Mouse (Mus musculus) MEL (cell line): Measurements from ENCODE around the gene Trpv3. TPM values are rescaled to one million over a fixed set of nuclear protein-coding genes. Genes with fewer than 3 reads are reported as not detected.

Experiments
- DNase-seq: peaks from one replicate; pipeline ENCODE4 v3.0.0; 2011; ENCODE audit warnings: low read depth, low spot score
- H3K27ac ChIP-seq: 2 replicates; pipeline ENCODE4 v1.5.1; 2012; ENCODE audit warnings: low read depth, mild to moderate bottlenecking, control low read depth, low read length, moderate library complexity; ENCODE audit not compliant: control insufficient read depth
- H3K27me3 ChIP-seq, 2 experiments: fragments of 150-350 bp in 1 of 2; sonication (generic) in 1 of 2; 2 replicates each; pipeline ENCODE4 v1.6.1; 2012; ENCODE audit warnings: low read length in 2 of 2, mild to moderate bottlenecking in 2 of 2, improper control_type of control experiment in 1 of 2, moderate library complexity in 1 of 2; ENCODE audit not compliant: insufficient read depth in 2 of 2, control insufficient read depth in 1 of 2
- H3K36me3 ChIP-seq, 2 experiments: 2 replicates each; pipeline ENCODE4 v1.6.1; 2012 to 2014; ENCODE audit warnings: low read length in 2 of 2, improper control_type of control experiment in 1 of 2, inconsistent platforms in 1 of 2, mild to moderate bottlenecking in 1 of 2; ENCODE audit not compliant: insufficient read depth in 2 of 2, control insufficient read depth in 1 of 2
- H3K4me1 ChIP-seq, 2 experiments: fragments of 150-350 bp in 1 of 2; sonication (generic) in 1 of 2; 2 replicates each; pipeline ENCODE4 v1.6.1; 2012; ENCODE audit warnings: low read length in 2 of 2, improper control_type of control experiment in 1 of 2, mild to moderate bottlenecking in 1 of 2; ENCODE audit not compliant: insufficient read depth in 2 of 2, control insufficient read depth in 1 of 2
- H3K4me3 ChIP-seq, 2 experiments: fragments of 150-350 bp in 1 of 2; sonication (generic) in 1 of 2; 2 replicates each; pipeline ENCODE4 v1.5.1; 2012; ENCODE audit warnings: low read depth in 2 of 2, low read length in 2 of 2, mild to moderate bottlenecking in 2 of 2, moderate library complexity in 2 of 2, control low read depth in 1 of 2, improper control_type of control experiment in 1 of 2; ENCODE audit not compliant: control insufficient read depth in 1 of 2, insufficient read depth in 1 of 2
- H3K79me2 ChIP-seq: 2 replicates; pipeline ENCODE4 v1.6.1; 2012; ENCODE audit warnings: mild to moderate bottlenecking, low read length, moderate library complexity; ENCODE audit not compliant: control insufficient read depth, poor library complexity, insufficient read depth
- H3K9ac ChIP-seq: 2 replicates; pipeline ENCODE4 v1.6.1; 2012; ENCODE audit warnings: low read depth, mild to moderate bottlenecking, control low read depth, low read length, moderate library complexity; ENCODE audit not compliant: control insufficient read depth, poor library complexity, severe bottlenecking
- H3K9me3 ChIP-seq: fragments of 150-350 bp; sonication (generic); replicated peaks from 2 replicates; pipeline ENCODE4 v1.6.1; 2012; ENCODE audit warnings: mild to moderate bottlenecking, low read length, improper control_type of control experiment, moderate library complexity; ENCODE audit not compliant: insufficient read depth
- BHLHE40 ChIP-seq: IDR thresholded peaks from 2 replicates; pipeline ENCODE4 v1.6.1; 2012; ENCODE audit warnings: low read depth, mild to moderate bottlenecking, inconsistent platforms, low read length, improper control_type of control experiment, borderline replicate concordance
- EP300 ChIP-seq, 2 experiments: IDR thresholded peaks; 2 replicates each; pipeline ENCODE4 v1.6.1; 2011; ENCODE audit warnings: improper control_type of control experiment in 2 of 2, low read length in 2 of 2, low read depth in 1 of 2, mild to moderate bottlenecking in 1 of 2
- GABPA ChIP-seq: IDR thresholded peaks from 2 replicates; pipeline ENCODE4 v1.6.1; 2012; ENCODE audit warnings: low read depth, mild to moderate bottlenecking, inconsistent platforms, low read length, improper control_type of control experiment, moderate library complexity
- HCFC1 ChIP-seq: IDR thresholded peaks from 2 replicates; pipeline ENCODE4 v1.6.1; 2012; ENCODE audit warnings: low read depth, mild to moderate bottlenecking, inconsistent platforms, low read length, improper control_type of control experiment, moderate library complexity
- MAX ChIP-seq: IDR thresholded peaks from 2 replicates; pipeline ENCODE4 v1.6.1; 2011; ENCODE audit warnings: low read length, improper control_type of control experiment
- MEF2A ChIP-seq: IDR thresholded peaks from 2 replicates; pipeline ENCODE4 v1.6.1; 2014; ENCODE audit warnings: low read depth, mild to moderate bottlenecking, inconsistent platforms, low read length, improper control_type of control experiment; ENCODE audit not compliant: poor library complexity, insufficient replicate concordance, severe bottlenecking; ENCODE audit errors: extremely low read depth
- MXI1 ChIP-seq: IDR thresholded peaks from 2 replicates; pipeline ENCODE4 v1.6.1; 2011; ENCODE audit warnings: mild to moderate bottlenecking, low read depth, low read length, improper control_type of control experiment
- MYC ChIP-seq: IDR thresholded peaks from 2 replicates; pipeline ENCODE4 v1.6.1; 2011; ENCODE audit warnings: low read depth, mild to moderate bottlenecking, low read length, improper control_type of control experiment, moderate library complexity
- NELFE ChIP-seq: IDR thresholded peaks from 2 replicates; pipeline ENCODE4 v1.6.1; 2011; ENCODE audit warnings: low read depth, low read length, improper control_type of control experiment
- NRF1 ChIP-seq: IDR thresholded peaks from 2 replicates; pipeline ENCODE4 v1.6.1; 2014; ENCODE audit warnings: low read depth, mild to moderate bottlenecking, inconsistent platforms, low read length, improper control_type of control experiment, moderate library complexity; ENCODE audit not compliant: poor library complexity, insufficient read depth, severe bottlenecking
- POLR2AphosphoS5 ChIP-seq: IDR thresholded peaks from 2 replicates; pipeline ENCODE4 v1.6.1; 2012; ENCODE audit warnings: low read depth, borderline replicate concordance, mild to moderate bottlenecking, inconsistent platforms, low read length, moderate library complexity, mixed read lengths
- RAD21 ChIP-seq: IDR thresholded peaks from 2 replicates; pipeline ENCODE4 v1.6.1; 2011; ENCODE audit warnings: mild to moderate bottlenecking, low read depth, low read length, improper control_type of control experiment
- SIN3A ChIP-seq: IDR thresholded peaks from 2 replicates; pipeline ENCODE4 v1.6.1; 2012; ENCODE audit warnings: low read length, improper control_type of control experiment, inconsistent platforms
- TBP ChIP-seq: IDR thresholded peaks from 2 replicates; pipeline ENCODE4 v1.8.0; 2011; ENCODE audit warnings: low read depth, low read length, improper control_type of control experiment
- UBTF ChIP-seq: IDR thresholded peaks from 2 replicates; pipeline ENCODE4 v1.6.1; 2012; ENCODE audit warnings: low read depth, mild to moderate bottlenecking, inconsistent platforms, low read length, improper control_type of control experiment, moderate library complexity, borderline replicate concordance; ENCODE audit not compliant: insufficient read depth
- USF2 ChIP-seq, 2 experiments: IDR thresholded peaks; 2 replicates each; pipeline ENCODE4 v1.6.1; 2011 to 2012; ENCODE audit warnings: improper control_type of control experiment in 2 of 2, low read length in 2 of 2, borderline replicate concordance in 1 of 2, inconsistent platforms in 1 of 2, low read depth in 1 of 2, mild to moderate bottlenecking in 1 of 2; ENCODE audit not compliant: insufficient read depth in 1 of 2
- ZMIZ1 ChIP-seq: IDR thresholded peaks from 2 replicates; pipeline ENCODE4 v1.6.1; 2012; ENCODE audit warnings: low read depth, mild to moderate bottlenecking, inconsistent platforms, low read length, improper control_type of control experiment, moderate library complexity
- polyA plus RNA-seq, 2 experiments: library from polyadenylated mRNA; stranded (reverse) in 1 of 2; unstranded in 1 of 2; fragments of >175 nt in 1 of 2; fragments of >200 nt in 1 of 2; gene quantifications; 2 replicates each; pipeline versions ENCODE4 v1.2.1 to v1.2.4; 2012; ENCODE audit warnings: low replicate concordance in 2 of 2, low read depth in 1 of 2; ENCODE audit not compliant: insufficient read length in 2 of 2, insufficient read depth in 1 of 2, missing spikeins in 1 of 2
- total RNA-seq: library from RNA; depleted of rRNA; stranded (reverse); fragments of 300-350 nt; gene quantifications from 2 replicates; pipeline ENCODE4 v1.2.3, GENCODE M21; 2012

Trpv3 gene
- total and polyA plus RNA-seq, 3 experiments: not detected

- DNase-seq: no peak
- no peaks in the 10 kb centered on the region for H3K36me3 ChIP-seq
- H3K27me3 ChIP-seq: no peaks in the 10 kb centered on the region
- H3K9ac ChIP-seq: no peak overlapping the region
- no peaks in the 10 kb centered on the region for H3K9me3 ChIP-seq
- TF ChIP-seq EP300 (IDR thresholded peaks at IDR 0.05; ENCODE audit: low read depth in 1 of 2, low read length in 2 of 2): no peak
- TF ChIP-seq MYC: no peak
- no peak for TF ChIP-seq SIN3A
- no peak for TF ChIP-seq POLR2AphosphoS5
- no peak for TF ChIP-seq RAD21
- no peak for TF ChIP-seq MEF2A
- no peak for TF ChIP-seq TBP
- no peak for TF ChIP-seq BHLHE40
- no peak for TF ChIP-seq GABPA
- TF ChIP-seq, all 39 proteins: peak for 0
- Histone ChIP-seq H3K4me3 (no peak overlapping the region), H3K79me2 (no peaks in the 10 kb centered on the region), H3K4me1 (no peaks in the 10 kb centered on the region), H3K27ac (no peak overlapping the region)
Observed at GRCm38 (mm10) chr11:73225856-73226255, 41.3 kb upstream of the Trpv3 start.

- H3K9me3 ChIP-seq: no peaks in the 10 kb centered on the region
- TF ChIP-seq USF2 (IDR thresholded peaks at IDR 0.05; ENCODE audit: borderline replicate concordance in 1 of 2, insufficient read depth in 1 of 2, low read depth in 1 of 2, low read length in 2 of 2) (no peak), BHLHE40 (no peak), MYC (no peak), NRF1 (no peak), NELFE (no peak), ZMIZ1 (no peak), MAX (no peak), UBTF (no peak), HCFC1 (no peak), TBP (no peak), EP300 (IDR thresholded peaks at IDR 0.05; ENCODE audit: low read depth in 1 of 2, low read length in 2 of 2) (no peak), MXI1 (no peak), POLR2AphosphoS5 (no peak)
- no peaks in the 10 kb centered on the region for H3K79me2 ChIP-seq
- H3K4me3 ChIP-seq: no peak overlapping the region
- no peak for DNase-seq
- H3K9ac ChIP-seq: no peak overlapping the region
- H3K27me3 ChIP-seq: no peaks in the 10 kb centered on the region
- H3K4me1 ChIP-seq: no peaks in the 10 kb centered on the region
- no peak overlapping the region for H3K27ac ChIP-seq
- H3K36me3 ChIP-seq: no peaks in the 10 kb centered on the region
Observed at GRCm38 (mm10) chr11:73228881-73229280, 38.3 kb upstream of the Trpv3 start.
